ENCODE assay signal across 17 mouse cellular contexts in genomic region chr5:135707039-135707438, GRCm38 (mm10). TPM values are rescaled to one million over a fixed set of nuclear protein-coding genes. Genes with fewer than 3 reads are reported as not detected.
DNase-seq lines count a peak whose midpoint lies in the region; ATAC-seq lines count a peak whose summit lies in the region.
"Had no signal": no experiment of that assay in that cellular context is flagged by ENCODE, and none has a peak within 500 bp of the region (broad histone marks: within the 10 kb centered on the region; RNA-seq: fewer than 3 reads in every experiment).

No protein-coding gene starts in this region.

- peaks cover 16% of the 10 kb centered on the region for H3K36me3 ChIP-seq in kidney, embryonic 16.5 days (ENCODE audit: insufficient read depth, low read length)
- peaks cover 62% of the 10 kb centered on the region for H3K36me3 ChIP-seq in megakaryocyte, embryonic 14.5 days (replicated peaks; ENCODE audit: low read length)
- no peaks in the 10 kb centered on the region for H3K36me3 ChIP-seq in midbrain, embryonic 15.5 days (replicated peaks)
- peaks cover 7% of the 10 kb centered on the region for H3K36me3 ChIP-seq in forebrain, embryonic 16.5 days (ENCODE audit: control insufficient read depth, insufficient read depth)

- H3K4me1 ChIP-seq in kidney, embryonic 16.5 days (ENCODE audit: insufficient read depth, low read length), result peaks cover 16% of the 10 kb centered on the region
- peaks cover 93% of the 10 kb centered on the region for H3K4me1 ChIP-seq in megakaryocyte, embryonic 14.5 days
- peaks cover 42% of the 10 kb centered on the region for H3K4me1 ChIP-seq in brown adipose tissue, adult 24 weeks (ENCODE audit: control insufficient read depth, insufficient read depth, insufficient read length, low read length)
- H3K4me1 ChIP-seq in midbrain, embryonic 15.5 days, result 0 out of 2 replicates have a peak, but pooled peaks cover 3% of the 10 kb centered on the region
- H3K4me1 ChIP-seq in forebrain, embryonic 16.5 days (replicated peaks; ENCODE audit: control insufficient read depth, insufficient read depth, low read length), result no peaks in the 10 kb centered on the region
- H3K4me1 ChIP-seq: embryonic facial prominence, embryonic 13.5 days; forebrain, embryonic 12.5 days had no signal

- no peak for ATAC-seq in kidney, embryonic 16.5 days (ENCODE audit: low FRiP score, low TSS enrichment)
- no peak for ATAC-seq in megakaryocyte, adult 5-6 weeks (ENCODE audit: poor library complexity, severe bottlenecking)
- ATAC-seq in midbrain, embryonic 15.5 days (replicated peaks), result no peak
- ATAC-seq in forebrain, embryonic 16.5 days, result no peak
- ATAC-seq: forebrain, postnatal 0 days had no signal

- no peaks in the 10 kb centered on the region for H3K9me3 ChIP-seq in kidney, embryonic 16.5 days (ENCODE audit: low read length)
- H3K9me3 ChIP-seq in megakaryocyte, embryonic 14.5 days, result peaks cover 5% of the 10 kb centered on the region
- H3K9me3 ChIP-seq in midbrain, embryonic 15.5 days, result no peaks in the 10 kb centered on the region
- H3K9me3 ChIP-seq in forebrain, embryonic 16.5 days (ENCODE audit: control insufficient read depth, low read length), result no peaks in the 10 kb centered on the region
- H3K9me3 ChIP-seq: embryonic facial prominence, embryonic 13.5 days; forebrain, embryonic 12.5 days; heart, embryonic 15.5 days had no signal

- DNase-seq in kidney, adult 9 months, result peak; percentile 51
- DNase-seq: cerebellum, adult 11-12 months; cerebellum, adult 9-10 months; forebrain, postnatal 0 days; gastrocnemius, postnatal 36 days had no signal

- no peaks in the 10 kb centered on the region for H3K27me3 ChIP-seq in kidney, embryonic 16.5 days (ENCODE audit: insufficient read depth, low read length)
- H3K27me3 ChIP-seq in megakaryocyte, embryonic 14.5 days (replicated peaks), result no peaks in the 10 kb centered on the region
- no peaks in the 10 kb centered on the region for H3K27me3 ChIP-seq in midbrain, embryonic 15.5 days (replicated peaks)
- H3K27me3 ChIP-seq in forebrain, embryonic 16.5 days (replicated peaks; ENCODE audit: control insufficient read depth, insufficient read depth, low read length), result no peaks in the 10 kb centered on the region
- H3K27me3 ChIP-seq: embryonic facial prominence, embryonic 13.5 days; forebrain, embryonic 12.5 days; heart, embryonic 15.5 days had no signal

- H3K4me3 ChIP-seq in kidney, embryonic 16.5 days (ENCODE audit: low read length), result no peak overlapping the region
- peak overlapping the region; percentile 74 for H3K4me3 ChIP-seq in megakaryocyte, embryonic 14.5 days (replicated peaks)
- no peak overlapping the region for H3K4me3 ChIP-seq in brown adipose tissue, adult 24 weeks (ENCODE audit: insufficient read depth, low read depth, low read length)
- no peak overlapping the region for H3K4me3 ChIP-seq in midbrain, embryonic 15.5 days
- no peak overlapping the region for H3K4me3 ChIP-seq in forebrain, embryonic 16.5 days (replicated peaks; ENCODE audit: low read length)
- H3K4me3 ChIP-seq: embryonic facial prominence, embryonic 13.5 days; forebrain, embryonic 12.5 days; heart, embryonic 15.5 days; hindbrain, embryonic 10.5 days had no signal

- no peak overlapping the region for H3K9ac ChIP-seq in kidney, embryonic 16.5 days (replicated peaks; ENCODE audit: low read length)
- no peak overlapping the region for H3K9ac ChIP-seq in midbrain, embryonic 15.5 days
- no peak overlapping the region for H3K9ac ChIP-seq in forebrain, embryonic 16.5 days (replicated peaks; ENCODE audit: low read depth, low read length)
- H3K9ac ChIP-seq: embryonic facial prominence, embryonic 13.5 days; forebrain, embryonic 12.5 days; forebrain, postnatal 0 days; heart, embryonic 15.5 days; hindbrain, embryonic 14.5 days had no signal

- no peak overlapping the region for H3K4me2 ChIP-seq in kidney, embryonic 16.5 days (replicated peaks; ENCODE audit: low read depth, low read length)
- no peak overlapping the region for H3K4me2 ChIP-seq in midbrain, embryonic 15.5 days
- no peak overlapping the region for H3K4me2 ChIP-seq in forebrain, embryonic 16.5 days (ENCODE audit: low read length)
- H3K4me2 ChIP-seq: embryonic facial prominence, embryonic 13.5 days; forebrain, embryonic 12.5 days; heart, embryonic 11.5 days; heart, embryonic 15.5 days; hindbrain, embryonic 14.5 days had no signal

- H3K27ac ChIP-seq in kidney, embryonic 16.5 days (ENCODE audit: low read length), result no peak overlapping the region
- H3K27ac ChIP-seq in brown adipose tissue, adult 24 weeks (replicated peaks; ENCODE audit: low read depth, low read length), result peak overlapping the region; percentile 62
- no peak overlapping the region for H3K27ac ChIP-seq in midbrain, embryonic 15.5 days
- no peak overlapping the region for H3K27ac ChIP-seq in forebrain, embryonic 16.5 days (ENCODE audit: low read length)
- H3K27ac ChIP-seq: embryonic facial prominence, embryonic 13.5 days; forebrain, embryonic 12.5 days; heart, embryonic 15.5 days; hindbrain, embryonic 10.5 days; hindbrain, embryonic 14.5 days had no signal

- WGBS in kidney, embryonic 16.5 days, result 90% methylated on average over 13 of the region's 13 CpGs
- 96% methylated on average over 13 of the region's 13 CpGs for WGBS in midbrain, embryonic 15.5 days
- WGBS in forebrain, embryonic 16.5 days, result 95% methylated on average over 13 of the region's 13 CpGs

RNA-seq across cellular contexts. Expression of gene Por, which starts 37.2 kb away (rescaled TPM):
- polyA plus RNA-seq in kidney, embryonic 16.5 days (2015; fragmentation: Nextera tagmentation; extraction: Ambion mirVana), result 106 and 107 TPM in 2 replicates
- polyA plus RNA-seq in megakaryocyte, embryonic 14.5 days (2012; ENCODE audit: insufficient read depth, low replicate concordance), result 112 and 330 TPM in 2 replicates
- 29.6 and 31.1 TPM in 2 replicates for total RNA-seq in megakaryocyte, adult 5-6 weeks (2015)
- total RNA-seq in megakaryocyte, adult 5-6 weeks (2017), result 45.9 and 49.7 TPM in 2 replicates
- 138 and 156 TPM in 2 replicates for polyA plus RNA-seq in brown adipose tissue, adult 24 weeks (2012; ENCODE audit: insufficient read depth, insufficient read length, missing spikeins)
- polyA plus RNA-seq in midbrain, embryonic 15.5 days (2015; fragmentation: Nextera tagmentation; extraction: Ambion mirVana), result 117 and 126 TPM in 2 replicates
- 104 and 121 TPM in 2 replicates for polyA plus RNA-seq in forebrain, embryonic 16.5 days (2015; fragmentation: Nextera tagmentation; extraction: Ambion mirVana)

RNA-seq across cellular contexts. Expression of gene Tmem120a, which starts 37.2 kb away (rescaled TPM):
- polyA plus RNA-seq in kidney, embryonic 16.5 days (2015; fragmentation: Nextera tagmentation; extraction: Ambion mirVana), result 74.7 and 75.4 TPM in 2 replicates
- 13.5 and 55.6 TPM in 2 replicates for polyA plus RNA-seq in megakaryocyte, embryonic 14.5 days (2012; ENCODE audit: insufficient read depth, low replicate concordance)
- total RNA-seq in megakaryocyte, adult 5-6 weeks (2015), result 18.1 and 20.9 TPM in 2 replicates
- total RNA-seq in megakaryocyte, adult 5-6 weeks (2017), result 15.1 and 19.1 TPM in 2 replicates
- 131 and 304 TPM in 2 replicates for polyA plus RNA-seq in brown adipose tissue, adult 24 weeks (2012; ENCODE audit: insufficient read depth, insufficient read length, missing spikeins)
- polyA plus RNA-seq in midbrain, embryonic 15.5 days (2015; fragmentation: Nextera tagmentation; extraction: Ambion mirVana), result 82.4 and 85.5 TPM in 2 replicates
- 81.3 and 82.9 TPM in 2 replicates for polyA plus RNA-seq in forebrain, embryonic 16.5 days (2015; fragmentation: Nextera tagmentation; extraction: Ambion mirVana)
